18 mouse cellular contexts compared by ENCODE assay signal in genomic region chr13:12129121-12129520, GRCm38 (mm10). TPM values are rescaled to one million over a fixed set of nuclear protein-coding genes. Genes with fewer than 3 reads are reported as not detected.
"Had no signal": no experiment of that assay in that cellular context is flagged by ENCODE, and none has a peak within 500 bp of the region (broad histone marks: within the 10 kb centered on the region; RNA-seq: fewer than 3 reads in every experiment).

No protein-coding gene starts in this region.

- H3K36me3 ChIP-seq: limb, embryonic 12.5 days; liver, embryonic 13.5 days; lung, embryonic 15.5 days; neural tube, embryonic 13.5 days had no signal

- DNase-seq: kidney, postnatal 4 days; liver; liver, embryonic 13.5 days; liver, postnatal 0 days; lung, postnatal 14 days; retina, postnatal 1 day; right cerebral cortex, postnatal 4 days; spleen, adult 18-20 months; thymus, adult 18-20 months; thymus, postnatal 14 days had no signal

- H3K4me2 ChIP-seq: limb, embryonic 12.5 days; liver, embryonic 13.5 days; lung, embryonic 15.5 days; midbrain, embryonic 11.5 days; neural tube, embryonic 13.5 days had no signal

- H3K27me3 ChIP-seq: limb, embryonic 12.5 days; liver, embryonic 13.5 days; lung, embryonic 15.5 days; megakaryocyte, embryonic 14.5 days; neural tube, embryonic 13.5 days had no signal

- H3K9ac ChIP-seq: limb, embryonic 12.5 days; liver, embryonic 13.5 days; liver, postnatal 0 days; lung, embryonic 15.5 days; neural tube, embryonic 13.5 days had no signal

- H3K4me3 ChIP-seq: limb, embryonic 12.5 days; liver, embryonic 13.5 days; lung, embryonic 15.5 days; megakaryocyte, embryonic 14.5 days; neural tube, embryonic 13.5 days had no signal

- H3K4me1 ChIP-seq: limb, embryonic 12.5 days; megakaryocyte, embryonic 14.5 days had no signal

- ATAC-seq: liver, postnatal 0 days; midbrain, embryonic 16.5 days had no signal

- H3K9me3 ChIP-seq: limb, embryonic 12.5 days; liver, embryonic 13.5 days; lung, embryonic 15.5 days; megakaryocyte, embryonic 14.5 days; neural tube, embryonic 13.5 days had no signal

- H3K27ac ChIP-seq: kidney, postnatal 0 days; limb, embryonic 12.5 days; liver, embryonic 13.5 days; lung, embryonic 15.5 days; macrophage; neural tube, embryonic 13.5 days had no signal

RNA-seq across cellular contexts. Expression of gene Ryr2, which starts 22.4 kb away (rescaled TPM):
- polyA plus RNA-seq: macrophage had no signal
